Mouse (Mus musculus) MEL (cell line): ENCODE measurements around the gene Sipa1l1. TPM values are rescaled to one million over a fixed set of nuclear protein-coding genes. Genes with fewer than 3 reads are reported as not detected.

Experiments
- DNase-seq: peaks from one replicate; pipeline ENCODE4 v3.0.0; 2011; ENCODE audit warnings: low read depth, low spot score
- H3K27ac ChIP-seq: 2 replicates; pipeline ENCODE4 v1.5.1; 2012; ENCODE audit warnings: low read depth, mild to moderate bottlenecking, control low read depth, low read length, moderate library complexity; ENCODE audit not compliant: control insufficient read depth
- H3K27me3 ChIP-seq, 2 experiments: fragments of 150-350 bp in 1 of 2; sonication (generic) in 1 of 2; 2 replicates each; pipeline ENCODE4 v1.6.1; 2012; ENCODE audit warnings: low read length in 2 of 2, mild to moderate bottlenecking in 2 of 2, improper control_type of control experiment in 1 of 2, moderate library complexity in 1 of 2; ENCODE audit not compliant: insufficient read depth in 2 of 2, control insufficient read depth in 1 of 2
- H3K36me3 ChIP-seq, 2 experiments: 2 replicates each; pipeline ENCODE4 v1.6.1; 2012 to 2014; ENCODE audit warnings: low read length in 2 of 2, improper control_type of control experiment in 1 of 2, inconsistent platforms in 1 of 2, mild to moderate bottlenecking in 1 of 2; ENCODE audit not compliant: insufficient read depth in 2 of 2, control insufficient read depth in 1 of 2
- H3K4me1 ChIP-seq, 2 experiments: fragments of 150-350 bp in 1 of 2; sonication (generic) in 1 of 2; 2 replicates each; pipeline ENCODE4 v1.6.1; 2012; ENCODE audit warnings: low read length in 2 of 2, improper control_type of control experiment in 1 of 2, mild to moderate bottlenecking in 1 of 2; ENCODE audit not compliant: insufficient read depth in 2 of 2, control insufficient read depth in 1 of 2
- H3K4me3 ChIP-seq, 2 experiments: fragments of 150-350 bp in 1 of 2; sonication (generic) in 1 of 2; 2 replicates each; pipeline ENCODE4 v1.5.1; 2012; ENCODE audit warnings: low read depth in 2 of 2, low read length in 2 of 2, mild to moderate bottlenecking in 2 of 2, moderate library complexity in 2 of 2, control low read depth in 1 of 2, improper control_type of control experiment in 1 of 2; ENCODE audit not compliant: control insufficient read depth in 1 of 2, insufficient read depth in 1 of 2
- H3K79me2 ChIP-seq: 2 replicates; pipeline ENCODE4 v1.6.1; 2012; ENCODE audit warnings: mild to moderate bottlenecking, low read length, moderate library complexity; ENCODE audit not compliant: control insufficient read depth, poor library complexity, insufficient read depth
- H3K9ac ChIP-seq: 2 replicates; pipeline ENCODE4 v1.6.1; 2012; ENCODE audit warnings: low read depth, mild to moderate bottlenecking, control low read depth, low read length, moderate library complexity; ENCODE audit not compliant: control insufficient read depth, poor library complexity, severe bottlenecking
- H3K9me3 ChIP-seq: fragments of 150-350 bp; sonication (generic); replicated peaks from 2 replicates; pipeline ENCODE4 v1.6.1; 2012; ENCODE audit warnings: mild to moderate bottlenecking, low read length, improper control_type of control experiment, moderate library complexity; ENCODE audit not compliant: insufficient read depth
- BHLHE40 ChIP-seq: IDR thresholded peaks from 2 replicates; pipeline ENCODE4 v1.6.1; 2012; ENCODE audit warnings: low read depth, mild to moderate bottlenecking, inconsistent platforms, low read length, improper control_type of control experiment, borderline replicate concordance
- CHD1 ChIP-seq: IDR thresholded peaks from 2 replicates; pipeline ENCODE4 v1.6.1; 2012; ENCODE audit warnings: low read depth, mild to moderate bottlenecking, inconsistent platforms, low read length, improper control_type of control experiment
- CHD2 ChIP-seq: IDR thresholded peaks from 2 replicates; pipeline ENCODE4 v1.6.1; 2011; ENCODE audit warnings: low read length, improper control_type of control experiment
- CTCF ChIP-seq, 3 experiments: IDR thresholded peaks in 2 of 3; conservative IDR thresholded peaks in 1 of 3; 2 replicates each; pipeline ENCODE4 v1.5.1; 2011 to 2012; ENCODE audit warnings: low read length in 3 of 3, low read depth in 2 of 3, mild to moderate bottlenecking in 2 of 3, improper control_type of control experiment in 1 of 3, inconsistent platforms in 1 of 3, mixed read lengths in 1 of 3, moderate library complexity in 1 of 3; ENCODE audit not compliant: control insufficient read depth in 1 of 3, insufficient read depth in 1 of 3, poor library complexity in 1 of 3, severe bottlenecking in 1 of 3
- E2F4 ChIP-seq: IDR thresholded peaks from 2 replicates; pipeline ENCODE4 v1.6.1; 2011; ENCODE audit warnings: low read depth, low read length, improper control_type of control experiment, borderline replicate concordance
- ELF1 ChIP-seq: IDR thresholded peaks from 2 replicates; pipeline ENCODE4 v1.6.1; 2014; ENCODE audit warnings: low read depth, mild to moderate bottlenecking, inconsistent platforms, low read length, improper control_type of control experiment, moderate library complexity
- EP300 ChIP-seq, 2 experiments: IDR thresholded peaks; 2 replicates each; pipeline ENCODE4 v1.6.1; 2011; ENCODE audit warnings: improper control_type of control experiment in 2 of 2, low read length in 2 of 2, low read depth in 1 of 2, mild to moderate bottlenecking in 1 of 2
- ETS1 ChIP-seq: IDR thresholded peaks from 2 replicates; pipeline ENCODE4 v1.6.1; 2012; ENCODE audit warnings: low read depth, mild to moderate bottlenecking, inconsistent platforms, low read length, improper control_type of control experiment, moderate library complexity
- GATA1 ChIP-seq: IDR thresholded peaks from 2 replicates; pipeline ENCODE4 v1.6.1; 2011; ENCODE audit warnings: low read depth, low read length, improper control_type of control experiment
- HCFC1 ChIP-seq: IDR thresholded peaks from 2 replicates; pipeline ENCODE4 v1.6.1; 2012; ENCODE audit warnings: low read depth, mild to moderate bottlenecking, inconsistent platforms, low read length, improper control_type of control experiment, moderate library complexity
- JUND ChIP-seq: IDR thresholded peaks from 2 replicates; pipeline ENCODE4 v1.6.1; 2011; ENCODE audit warnings: low read depth, mild to moderate bottlenecking, improper control_type of control experiment, low read length
- MAFK ChIP-seq: IDR thresholded peaks from 2 replicates; pipeline ENCODE4 v1.6.1; 2011; ENCODE audit warnings: low read depth, mild to moderate bottlenecking, low read length, improper control_type of control experiment, borderline replicate concordance
- MAZ ChIP-seq: IDR thresholded peaks from 2 replicates; pipeline ENCODE4 v1.6.1; 2012; ENCODE audit warnings: low read depth, mild to moderate bottlenecking, inconsistent platforms, low read length, improper control_type of control experiment
- MEF2A ChIP-seq: IDR thresholded peaks from 2 replicates; pipeline ENCODE4 v1.6.1; 2014; ENCODE audit warnings: low read depth, mild to moderate bottlenecking, inconsistent platforms, low read length, improper control_type of control experiment; ENCODE audit not compliant: poor library complexity, insufficient replicate concordance, severe bottlenecking; ENCODE audit errors: extremely low read depth
- MYB ChIP-seq: IDR thresholded peaks from 2 replicates; pipeline ENCODE4 v1.6.1; 2011; ENCODE audit warnings: mild to moderate bottlenecking, low read depth, low read length, improper control_type of control experiment
- NELFE ChIP-seq: IDR thresholded peaks from 2 replicates; pipeline ENCODE4 v1.6.1; 2011; ENCODE audit warnings: low read depth, low read length, improper control_type of control experiment
- POLR2AphosphoS5 ChIP-seq: IDR thresholded peaks from 2 replicates; pipeline ENCODE4 v1.6.1; 2012; ENCODE audit warnings: low read depth, borderline replicate concordance, mild to moderate bottlenecking, inconsistent platforms, low read length, moderate library complexity, mixed read lengths
- RAD21 ChIP-seq: IDR thresholded peaks from 2 replicates; pipeline ENCODE4 v1.6.1; 2011; ENCODE audit warnings: mild to moderate bottlenecking, low read depth, low read length, improper control_type of control experiment
- SIN3A ChIP-seq: IDR thresholded peaks from 2 replicates; pipeline ENCODE4 v1.6.1; 2012; ENCODE audit warnings: low read length, improper control_type of control experiment, inconsistent platforms
- TAL1 ChIP-seq: IDR thresholded peaks from 2 replicates; pipeline ENCODE4 v1.6.1; 2012; ENCODE audit warnings: mild to moderate bottlenecking, inconsistent platforms, low read length, moderate library complexity, mixed read lengths
- USF2 ChIP-seq, 2 experiments: IDR thresholded peaks; 2 replicates each; pipeline ENCODE4 v1.6.1; 2011 to 2012; ENCODE audit warnings: improper control_type of control experiment in 2 of 2, low read length in 2 of 2, borderline replicate concordance in 1 of 2, inconsistent platforms in 1 of 2, low read depth in 1 of 2, mild to moderate bottlenecking in 1 of 2; ENCODE audit not compliant: insufficient read depth in 1 of 2
- ZNF384 ChIP-seq: IDR thresholded peaks from 2 replicates; pipeline ENCODE4 v1.6.1; 2012; ENCODE audit warnings: low read depth, mild to moderate bottlenecking, inconsistent platforms, low read length, improper control_type of control experiment
- polyA plus RNA-seq, 2 experiments: library from polyadenylated mRNA; stranded (reverse) in 1 of 2; unstranded in 1 of 2; fragments of >175 nt in 1 of 2; fragments of >200 nt in 1 of 2; gene quantifications; 2 replicates each; pipeline versions ENCODE4 v1.2.1 to v1.2.4; 2012; ENCODE audit warnings: low replicate concordance in 2 of 2, low read depth in 1 of 2; ENCODE audit not compliant: insufficient read length in 2 of 2, insufficient read depth in 1 of 2, missing spikeins in 1 of 2
- total RNA-seq: library from RNA; depleted of rRNA; stranded (reverse); fragments of 300-350 nt; gene quantifications from 2 replicates; pipeline ENCODE4 v1.2.3, GENCODE M21; 2012

Sipa1l1 gene
- total and polyA plus RNA-seq, 3 experiments: 18.1 to 42.7 (median 19.3) TPM

DNA sequence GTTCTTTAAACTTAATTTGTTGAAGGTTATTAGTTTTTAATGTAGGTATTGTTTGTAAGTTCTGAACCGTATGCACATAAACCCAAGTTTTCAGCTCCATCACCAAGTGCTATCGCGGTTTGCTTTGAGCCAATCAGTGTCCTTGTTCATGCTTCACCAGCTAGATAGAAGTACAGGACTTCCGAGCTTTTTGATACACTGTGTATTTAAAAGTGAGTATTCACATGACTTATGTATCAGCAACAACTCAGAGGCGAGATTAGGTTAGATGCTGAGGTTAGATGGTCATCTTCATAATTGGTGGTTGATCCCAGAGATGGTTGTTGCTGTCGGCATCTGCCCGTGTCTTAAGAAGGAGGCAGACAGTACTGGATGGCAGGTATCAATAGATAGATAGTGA, 55.7 kb downstream of the Sipa1l1 start (continued):
- TF ChIP-seq MYB (peak; percentile 57; the same call in 1 of the 2 replicates), GATA1 (peak; percentile 91), ETS1 (peak; percentile 85), JUND (0 out of 2 replicates have a peak, but pooled peaks have one; percentile 21), HCFC1 (peak; percentile 35; the same call in 1 of the 2 replicates), ZNF384 (0 out of 2 replicates have a peak, but pooled peaks have one; percentile 1), CTCF (IDR thresholded peaks at IDR 0.05 in 2 of 3, conservative IDR thresholded peaks at IDR 0.05 in 1 of 3; ENCODE audit: control insufficient read depth in 1 of 3, insufficient read depth in 1 of 3, low read depth in 2 of 3, low read length in 3 of 3, poor library complexity in 1 of 3, severe bottlenecking in 1 of 3) (no peak), EP300 (IDR thresholded peaks at IDR 0.05; ENCODE audit: low read depth in 1 of 2, low read length in 2 of 2) (peak; percentile 55 to 81), BHLHE40 (peak; percentile 92), TAL1 (no peak), NELFE (peak; percentile 56), E2F4 (no peak), MAZ (no peak), USF2 (IDR thresholded peaks at IDR 0.05; ENCODE audit: borderline replicate concordance in 1 of 2, insufficient read depth in 1 of 2, low read depth in 1 of 2, low read length in 2 of 2) (no peak), MEF2A (no peak)

DNA sequence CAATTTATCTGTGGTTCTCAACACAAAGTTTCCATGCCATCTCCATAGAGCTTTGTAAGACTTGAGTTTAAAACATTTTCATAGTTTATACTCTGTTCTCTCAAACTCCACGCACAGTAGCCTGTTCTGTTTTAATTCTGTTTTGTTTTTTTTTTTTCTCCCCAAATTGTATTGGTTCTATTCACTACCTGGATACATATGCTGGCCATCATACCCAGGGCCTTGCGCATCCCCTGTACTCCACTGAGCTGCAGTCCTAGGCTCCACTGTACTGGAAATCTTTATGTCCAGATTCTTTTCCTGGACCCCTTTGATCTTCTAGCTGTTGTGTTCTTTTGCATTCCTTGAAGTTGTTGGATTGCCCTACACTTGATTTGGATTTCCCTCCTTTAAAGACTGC, 56.2 kb downstream of the Sipa1l1 start:
- H3K36me3 ChIP-seq: peaks cover 0 to 56% of the 10 kb centered on the region in 2 experiments; a peak in 2 of 4 replicates
- no peak for DNase-seq
- TF ChIP-seq JUND (no peak), TAL1 (no peak), RAD21 (no peak), CHD2 (no peak), EP300 (IDR thresholded peaks at IDR 0.05; ENCODE audit: low read depth in 1 of 2, low read length in 2 of 2) (peak in 1 of 2 experiments; percentile 5; a peak in 1 of 4 replicates), SIN3A (no peak), MAZ (peak; percentile 64; the same call in 1 of the 2 replicates), CHD1 (peak; percentile 93; the same call in 1 of the 2 replicates), ELF1 (no peak), POLR2AphosphoS5 (no peak), MAFK (no peak)
- H3K4me3 ChIP-seq: peak overlapping the region; percentile 11 to 18; a peak in 3 of 4 replicates
- H3K9ac ChIP-seq: peak overlapping the region; percentile 70
- no peaks in the 10 kb centered on the region for H3K9me3 ChIP-seq
- peak overlapping the region; percentile 99 for H3K27ac ChIP-seq
- H3K4me1 ChIP-seq: peaks cover 37 to 56% of the 10 kb centered on the region in 2 experiments
- peaks cover 24% of the 10 kb centered on the region for H3K79me2 ChIP-seq
- no peaks in the 10 kb centered on the region for H3K27me3 ChIP-seq
